Mouse (Mus musculus) midbrain, postnatal 0 days (tissue): ENCODE results near the gene Uck2. TPM values are rescaled to one million over a fixed set of nuclear protein-coding genes. Genes with fewer than 3 reads are reported as not detected.

ENCODE experiments used
- ATAC-seq: fragments of 200-750 bp; cut with Nextera tagmentation; 2 replicates; pipeline ENCODE4 v1.8.0; 2017; ENCODE audit warnings: moderate number of reproducible peaks, mild to moderate bottlenecking, moderate TSS enrichment, moderate library complexity; ENCODE audit not compliant: low FRiP score
- DNase-seq: peaks from one replicate; pipeline ENCODE4 v3.0.0-alpha.2; 2015; ENCODE audit warnings: low spot score
- H3K27ac ChIP-seq: fragments of 300-500 bp; sonication (generic); 2 replicates; pipeline ENCODE4 v1.5.1; 2014; ENCODE audit warnings: low read depth, mild to moderate bottlenecking, low read length, mixed read lengths
- H3K27me3 ChIP-seq: fragments of 300-500 bp; sonication (generic); 2 replicates; pipeline ENCODE4 v1.6.1; 2014; ENCODE audit warnings: low read length, control low read depth, mixed read lengths; ENCODE audit not compliant: insufficient read depth
- H3K36me3 ChIP-seq: fragments of 300-500 bp; sonication (generic); 2 replicates; pipeline ENCODE4 v1.6.1; 2014; ENCODE audit warnings: low read length, control low read depth, mixed read lengths; ENCODE audit not compliant: insufficient read depth
- H3K4me1 ChIP-seq: fragments of 300-500 bp; sonication (generic); 2 replicates; pipeline ENCODE4 v1.6.1; 2014; ENCODE audit warnings: mild to moderate bottlenecking, control low read depth, antibody characterized with exemption, low read length, mixed read lengths; ENCODE audit not compliant: insufficient read depth
- H3K4me2 ChIP-seq: fragments of 300-500 bp; sonication (generic); 2 replicates; pipeline ENCODE4 v1.6.1; 2014; ENCODE audit warnings: low read depth, mild to moderate bottlenecking, low read length, mixed read lengths; ENCODE audit not compliant: poor library complexity, severe bottlenecking
- H3K4me3 ChIP-seq: fragments of 300-500 bp; sonication (generic); 2 replicates; pipeline ENCODE4 v1.5.1; 2014; ENCODE audit warnings: low read depth, mild to moderate bottlenecking, low read length, moderate library complexity
- H3K9ac ChIP-seq: fragments of 300-500 bp; sonication (generic); replicated peaks from 2 replicates; pipeline ENCODE4 v1.6.1; 2014; ENCODE audit warnings: mild to moderate bottlenecking, low read length, moderate library complexity, mixed read lengths; ENCODE audit not compliant: poor library complexity, severe bottlenecking
- H3K9me3 ChIP-seq: fragments of 300-500 bp; sonication (generic); 2 replicates; pipeline ENCODE4 v1.6.1; 2016; ENCODE audit warnings: low read length, control low read depth
- CTCF ChIP-seq: IDR thresholded peaks from 2 replicates; pipeline ENCODE4 v1.5.1; 2016; ENCODE audit warnings: antibody characterized with exemption, mild to moderate bottlenecking
- WGBS: fragments of 180-500 bp; shearing (Covaris S2); extraction: QIAGEN DNeasy Blood & Tissue Kit; methylation state at CpG from one replicate; pipeline ENCODE4 v1.1.7; 2014; 5-methylcytosine and 5-hydroxymethylcytosine counted together
- polyA plus RNA-seq: library from polyadenylated mRNA; unstranded; fragments of >200 nt; fragmentation: Nextera tagmentation; extraction: Ambion mirVana; gene quantifications from 2 replicates; pipeline ENCODE4 v1.2.1, GENCODE M21; 2015
- total RNA-seq: library from RNA; depleted of rRNA; stranded (reverse); fragments of >200 nt; gene quantifications from 2 replicates; pipeline ENCODE4 v1.2.3, GENCODE M21; 2014

Gene Uck2
- total and polyA plus RNA-seq, 2 experiments from 2014 or later, result 42.7 to 74.2 TPM

DNA sequence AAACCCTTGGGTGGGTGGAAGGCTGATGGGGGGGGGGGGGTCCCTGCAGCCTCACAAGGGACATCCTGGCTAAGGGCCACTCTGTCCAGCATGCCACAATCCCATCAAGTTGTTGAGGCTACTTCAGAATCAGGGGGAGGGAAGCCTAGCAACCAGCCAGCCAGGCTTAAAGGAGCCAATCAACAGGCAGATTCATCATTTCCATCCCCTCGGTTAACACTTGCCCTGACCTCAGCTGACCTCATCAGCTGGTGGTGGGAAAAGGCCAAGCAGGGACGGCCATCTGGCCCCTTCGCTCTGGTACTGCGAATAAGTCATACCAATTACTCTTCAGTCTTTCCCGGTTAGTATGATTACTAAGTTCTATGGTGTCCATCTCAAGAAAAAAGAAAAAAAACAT, 44.8 kb downstream of the Uck2 start:
- H3K27ac ChIP-seq, result no peak overlapping the region
- H3K36me3 ChIP-seq, result peaks cover 9% of the 10 kb centered on the region
- DNase-seq, result peak; percentile 30
- peaks cover 3% of the 10 kb centered on the region; the same call in 1 of the 2 replicates for H3K4me1 ChIP-seq
- 36% methylated on average over 5 of the region's 5 CpGs for WGBS
- H3K9ac ChIP-seq, result no peak overlapping the region
- no peaks in the 10 kb centered on the region for H3K9me3 ChIP-seq
- ATAC-seq, result 0 out of 2 replicates have a peak, but pooled peaks have one; percentile 33
- no peak overlapping the region for H3K4me2 ChIP-seq
- TF ChIP-seq CTCF, result no peak
- no peak overlapping the region for H3K4me3 ChIP-seq
- no peaks in the 10 kb centered on the region for H3K27me3 ChIP-seq

DNA sequence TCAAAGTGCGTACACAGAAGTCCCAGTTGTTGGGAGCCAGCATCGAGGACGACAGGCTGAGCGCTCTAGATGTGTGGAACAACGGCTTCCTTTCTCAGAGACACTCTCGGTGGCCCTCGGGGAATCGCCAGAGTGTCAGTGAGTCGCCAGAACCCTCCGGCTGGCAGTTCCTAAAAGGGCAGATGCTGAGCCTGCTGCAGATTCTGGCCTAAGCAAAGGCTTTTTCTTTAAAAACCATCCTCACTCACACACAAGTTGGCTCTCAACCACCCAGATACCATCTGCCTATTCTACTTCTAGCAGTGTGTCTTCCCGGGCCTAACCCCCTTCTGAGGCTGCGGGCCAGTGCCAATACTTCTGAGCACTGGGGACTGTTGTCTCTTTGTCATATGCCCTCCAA, 45.2 kb downstream of the Uck2 start:
- 0 out of 2 replicates have a peak, but pooled peaks have one; percentile 31 for ATAC-seq
- peaks cover 13% of the 10 kb centered on the region for H3K36me3 ChIP-seq
- no peaks in the 10 kb centered on the region for H3K27me3 ChIP-seq
- H3K4me2 ChIP-seq, result no peak overlapping the region
- no peak overlapping the region for H3K4me3 ChIP-seq
- no peaks in the 10 kb centered on the region for H3K9me3 ChIP-seq
- peak; percentile 74 for DNase-seq
- no peak for TF ChIP-seq CTCF
- no peak overlapping the region for H3K9ac ChIP-seq
- WGBS, result 47% methylated on average over 12 of the region's 12 CpGs
- H3K4me1 ChIP-seq, result peaks cover 3% of the 10 kb centered on the region; the same call in 1 of the 2 replicates
- no peak overlapping the region for H3K27ac ChIP-seq

DNA sequence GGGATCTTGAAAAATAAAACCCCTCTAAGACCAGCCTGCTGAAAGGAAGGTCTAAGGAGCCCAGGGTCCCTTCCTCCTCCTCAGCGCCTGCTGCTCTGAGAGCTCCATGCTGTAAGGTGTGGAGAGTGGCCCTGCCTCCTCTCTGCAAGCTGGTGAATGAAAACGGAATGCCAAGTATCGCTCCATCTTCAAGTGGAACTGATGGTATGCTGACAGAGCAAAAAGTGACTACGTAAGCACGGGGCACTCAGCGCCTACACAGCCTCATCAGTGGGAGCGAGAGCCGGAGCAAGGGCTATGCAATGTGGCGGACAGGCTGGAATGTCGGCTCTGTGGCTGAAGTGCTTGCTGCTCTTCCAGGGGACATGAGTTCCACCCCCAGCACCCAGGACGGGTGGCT, 47.3 kb downstream of the Uck2 start:
- Histone ChIP-seq H3K9me3 (no peaks in the 10 kb centered on the region), H3K27ac (no peak overlapping the region), H3K36me3 (peaks cover 26% of the 10 kb centered on the region), H3K4me2 (no peak overlapping the region), H3K9ac (no peak overlapping the region), H3K4me1 (0 out of 2 replicates have a peak, but pooled peaks cover 3% of the 10 kb centered on the region), H3K27me3 (no peaks in the 10 kb centered on the region), H3K4me3 (no peak overlapping the region)
- ATAC-seq (no peak), DNase-seq (no peak)
- WGBS, result 85% methylated on average over 11 of the region's 11 CpGs
- no peak for TF ChIP-seq CTCF

DNA sequence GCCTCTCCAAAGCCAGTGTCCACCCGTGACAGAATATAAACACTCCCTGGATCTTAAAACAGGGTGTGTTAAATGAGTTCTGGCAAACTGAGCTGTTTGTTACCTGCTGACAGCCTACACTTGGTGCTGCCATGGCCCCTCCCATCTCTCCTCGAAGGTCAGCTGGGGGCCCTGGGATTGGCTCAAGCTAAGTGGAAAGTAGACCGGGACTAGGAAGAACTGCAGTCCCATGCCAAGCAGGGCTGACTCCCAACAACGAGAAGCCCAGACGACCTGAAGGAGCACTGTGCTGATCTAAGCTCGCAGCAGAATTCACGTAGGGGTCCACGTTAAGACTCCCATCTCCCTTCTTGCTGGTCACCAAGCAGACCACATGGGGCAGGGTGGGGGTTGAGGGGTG, 48.3 kb downstream of the Uck2 start:
- 83% methylated on average over 8 of the region's 8 CpGs for WGBS

DNA sequence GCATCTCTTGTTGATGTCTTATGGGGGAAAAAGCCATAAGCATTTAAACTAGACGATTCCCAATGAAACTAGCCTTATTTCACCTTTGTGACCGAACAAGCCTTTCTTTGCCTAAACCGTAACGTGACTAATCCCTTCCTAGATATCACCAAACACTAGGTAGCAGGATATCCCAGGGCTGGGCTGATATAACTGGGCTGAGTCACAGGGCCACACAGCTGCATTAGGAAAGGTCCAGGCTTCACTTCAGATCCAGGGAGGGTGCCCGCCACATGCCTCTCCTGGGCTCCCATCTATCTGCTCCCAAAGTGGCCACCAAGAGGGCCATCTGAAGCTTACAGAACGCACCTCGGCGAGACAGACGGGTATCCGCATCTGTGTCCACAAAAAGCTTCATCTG, 50.8 kb downstream of the Uck2 start:
- no peak overlapping the region for H3K27ac ChIP-seq
- no peaks in the 10 kb centered on the region for H3K9me3 ChIP-seq
- H3K4me2 ChIP-seq, result no peak overlapping the region
- H3K9ac ChIP-seq, result no peak overlapping the region
- H3K27me3 ChIP-seq, result no peaks in the 10 kb centered on the region
- peaks cover 31% of the 10 kb centered on the region for H3K36me3 ChIP-seq
- whole genome bisulfite sequencing, result 93% methylated on average over 10 of the region's 10 CpGs
- DNase-seq (no peak), ATAC-seq (no peak)
- no peak for TF ChIP-seq CTCF
- no peak overlapping the region for H3K4me3 ChIP-seq
- no peaks in the 10 kb centered on the region for H3K4me1 ChIP-seq

More for the DNA sequence above, 48.3 kb downstream of the Uck2 start:
- Histone ChIP-seq H3K9me3 (no peaks in the 10 kb centered on the region), H3K4me2 (no peak overlapping the region), H3K4me3 (no peak overlapping the region), H3K27ac (no peak overlapping the region), H3K27me3 (no peaks in the 10 kb centered on the region), H3K36me3 (peaks cover 29% of the 10 kb centered on the region), H3K9ac (no peak overlapping the region), H3K4me1 (0 out of 2 replicates have a peak, but pooled peaks cover 3% of the 10 kb centered on the region)
- no peak for TF ChIP-seq CTCF
- ATAC-seq (no peak), DNase-seq (no peak)

DNA sequence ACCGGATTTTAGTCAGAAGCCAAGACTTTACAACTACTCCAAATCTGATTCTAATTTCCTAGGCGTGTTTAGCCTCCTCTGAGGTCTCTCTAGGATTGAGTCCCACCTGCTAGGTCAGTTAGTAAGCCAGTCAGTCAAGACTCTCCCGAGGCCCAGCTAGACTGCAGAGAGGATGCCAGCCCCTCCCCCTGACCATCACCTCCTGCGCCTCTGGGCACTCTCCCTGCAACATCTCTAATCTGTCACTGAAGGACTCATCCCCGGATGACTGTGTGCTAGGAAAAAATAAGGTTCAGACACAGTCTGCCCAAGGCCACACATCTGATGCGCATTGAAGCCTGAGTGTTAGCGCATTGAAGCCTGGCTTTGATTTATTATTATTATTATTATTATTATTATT, 52.2 kb downstream of the Uck2 start:
- H3K36me3 ChIP-seq, result peaks cover 34% of the 10 kb centered on the region
- no peak overlapping the region for H3K4me2 ChIP-seq
- H3K27ac ChIP-seq, result no peak overlapping the region
- H3K4me3 ChIP-seq, result no peak overlapping the region
- no peaks in the 10 kb centered on the region for H3K27me3 ChIP-seq
- no peak for DNase-seq
- TF ChIP-seq CTCF, result no peak
- H3K4me1 ChIP-seq, result no peaks in the 10 kb centered on the region
- H3K9ac ChIP-seq, result no peak overlapping the region
- ATAC-seq, result no peak
- 77% methylated on average over 7 of the region's 7 CpGs for WGBS
- H3K9me3 ChIP-seq, result no peaks in the 10 kb centered on the region
